Mouse (Mus musculus) embryo, embryonic 9.5 days (tissue): ENCODE data around the gene Hnrnpm.
"Not testable (repeated sequence)": the region's sequence is repeated elsewhere in the genome, so short reads cannot be mapped to it uniquely, and the experiment has no call there.

Experiments
- DNase-seq: peaks from one replicate; pipeline ENCODE4 v3.0.0-alpha.2; 2017; ENCODE audit errors: extremely low spot score

The Hnrnpm gene

DNA sequence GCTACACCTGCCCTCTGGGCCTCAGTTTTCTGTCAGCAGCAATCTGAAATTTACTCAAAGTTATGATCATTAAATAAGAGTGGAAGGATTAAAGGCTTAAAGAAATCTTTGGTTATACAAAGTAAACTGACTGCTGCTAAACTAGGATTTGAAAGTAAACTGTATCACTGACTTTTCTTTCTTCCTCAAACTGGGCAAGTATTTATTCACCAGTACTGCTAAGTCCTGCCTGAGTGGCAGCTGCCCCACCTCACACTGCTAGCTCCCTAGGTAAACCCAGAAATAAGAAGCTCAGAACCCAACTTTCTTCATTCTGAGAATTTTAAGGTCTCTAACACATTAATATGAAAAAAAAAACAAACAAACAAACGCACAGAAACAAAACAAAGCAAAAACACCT lies 12.8 kb downstream of the Hnrnpm start:
- DNase-seq: no peak

DNA sequence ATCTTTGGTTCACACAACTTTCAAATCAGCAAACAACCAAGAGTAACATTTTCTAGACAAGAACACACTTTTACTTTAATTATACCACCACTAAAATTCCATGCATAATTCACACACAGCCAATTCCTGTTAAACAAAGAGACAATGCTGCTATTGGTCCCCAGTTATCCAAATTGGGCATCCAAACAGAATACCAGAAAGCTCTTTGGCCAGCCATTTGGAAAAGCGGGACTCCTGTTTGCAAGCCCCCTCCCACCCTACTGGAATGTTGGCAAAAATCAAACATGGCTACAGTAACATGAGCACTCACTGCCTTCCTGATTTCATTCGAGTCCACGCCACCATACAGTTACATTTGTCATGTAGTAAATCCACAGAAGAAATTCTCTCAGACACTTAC lies 17.0 kb downstream of the Hnrnpm start:
- no peak for DNase-seq

GRCm38 (mm10) chr17:33666813-33667212 lies 19.8 kb downstream of the Hnrnpm start:
- DNase-seq: no peak

GRCm38 (mm10) chr17:33649781-33650475 lies 36.7 kb downstream of the Hnrnpm start:
- no peak for DNase-seq

GRCm38 (mm10) chr17:33645073-33645472 lies 41.6 kb downstream of the Hnrnpm start:
- no peak for DNase-seq

DNA sequence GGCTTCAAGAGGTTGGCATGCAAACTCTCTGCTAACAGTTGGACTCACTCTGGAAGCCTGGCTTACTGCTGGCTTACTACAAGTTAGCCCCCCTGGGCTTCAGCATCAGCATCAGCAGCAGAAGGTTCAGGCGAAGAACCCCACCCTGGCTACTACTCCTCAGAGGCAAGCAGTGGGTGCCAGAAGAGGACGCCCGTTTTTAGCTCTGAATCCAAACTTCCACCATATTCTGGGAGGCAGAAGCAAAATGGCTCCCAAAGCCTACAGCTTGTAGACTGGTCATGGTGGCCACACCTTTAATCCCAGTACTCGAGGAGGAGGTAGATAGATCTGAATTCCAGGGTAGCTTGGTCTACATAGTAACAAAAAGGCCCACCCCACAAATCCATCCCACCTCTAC lies 42.6 kb downstream of the Hnrnpm start:
- no peak for DNase-seq

- no peak for DNase-seq
Observed at GRCm38 (mm10) chr17:33639743-33640142, 46.9 kb downstream of the Hnrnpm start.

GRCm38 (mm10) chr17:33637516-33638276 lies 49.0 kb downstream of the Hnrnpm start, which contains the start of gene Pram1:
Gene Pram1 (plus strand): TSS chr17:33638056.
- DNase-seq: no peak

DNA sequence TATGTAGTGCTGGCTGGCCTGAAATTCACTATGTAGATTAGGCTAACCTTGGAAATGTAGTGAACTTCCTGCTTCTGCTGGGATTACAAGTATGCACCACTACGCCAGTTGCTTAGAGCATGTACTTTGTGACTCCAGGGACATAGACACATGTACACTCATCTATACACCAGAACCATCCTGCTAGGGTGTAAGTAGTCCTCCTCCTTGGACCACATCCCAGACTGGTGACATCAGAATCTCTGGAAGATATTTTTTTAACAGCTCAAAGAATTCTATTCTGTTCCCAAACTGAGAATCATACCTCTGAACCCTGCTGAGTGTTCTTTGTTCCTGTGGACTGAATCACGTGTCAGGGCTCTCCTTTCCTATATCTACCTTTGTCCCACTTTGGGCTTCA lies 49.6 kb downstream of the Hnrnpm start:
- DNase-seq: no peak

- DNase-seq: no peak
Observed at GRCm38 (mm10) chr17:33631796-33632195, 54.9 kb downstream of the Hnrnpm start.

DNA sequence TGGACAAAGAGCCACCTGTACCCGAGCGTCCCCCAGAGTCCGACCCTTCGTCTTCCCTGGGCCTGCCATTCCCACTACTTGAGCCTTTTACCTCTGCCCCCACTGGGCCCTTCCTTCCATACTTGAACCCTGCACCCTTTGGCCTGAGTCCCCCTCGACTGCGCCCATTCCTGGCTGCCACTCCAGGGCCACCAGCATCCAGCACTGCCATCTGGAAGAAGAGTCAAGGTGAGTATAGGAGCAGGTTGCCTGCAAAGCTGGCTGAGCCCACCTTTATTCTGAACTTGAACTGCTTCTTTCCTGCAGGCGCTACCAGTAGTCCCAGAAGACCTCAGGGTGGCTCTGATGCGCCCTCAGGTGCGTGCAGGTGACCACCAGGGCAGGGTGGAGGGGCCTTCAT lies 55.4 kb downstream of the Hnrnpm start:
- no peak for DNase-seq

DNA sequence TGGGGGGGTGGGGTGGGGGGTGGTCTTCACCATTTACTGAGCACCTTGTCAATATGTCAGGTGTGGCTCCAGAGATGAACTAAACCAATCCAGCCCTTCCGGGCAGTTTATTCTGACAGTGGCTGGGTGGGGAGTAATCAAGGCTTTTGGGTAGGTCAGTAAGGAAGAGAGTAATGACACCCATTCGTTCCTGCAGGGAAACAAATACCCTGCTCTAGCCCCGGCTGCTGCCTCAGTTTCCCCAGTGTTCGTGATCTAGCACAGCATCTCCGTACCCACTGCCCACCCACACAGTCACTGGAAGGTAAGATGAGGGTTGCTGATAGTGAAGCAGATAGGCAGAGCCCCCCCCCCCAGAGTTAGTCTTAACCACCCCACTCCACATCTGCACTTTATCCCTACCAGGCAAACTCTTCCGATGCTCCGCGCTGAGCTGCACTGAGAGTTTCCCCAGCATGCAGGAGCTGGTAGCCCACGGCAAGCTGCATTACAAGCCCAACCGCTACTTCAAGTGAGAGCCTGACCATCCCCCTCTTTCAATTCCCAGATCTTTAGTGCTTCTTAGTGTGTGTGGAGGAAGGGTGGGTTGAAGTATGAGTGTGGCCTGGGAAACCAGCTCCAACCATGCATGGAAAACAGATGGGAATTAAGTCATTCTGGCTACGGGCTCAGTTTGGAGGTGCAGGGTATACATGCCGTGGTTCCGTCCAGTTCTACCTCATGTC lies 56.3 kb downstream of the Hnrnpm start:
- DNase-seq: no peak

GRCm38 (mm10) chr17:33629487-33630125 lies 57.1 kb downstream of the Hnrnpm start:
- DNase-seq: no peak

GRCm38 (mm10) chr17:33628621-33629486 lies 57.8 kb downstream of the Hnrnpm start, which contains the start of gene Zfp414:
Gene Zfp414 (plus strand): TSS chr17:33629090.
- DNase-seq: peak; percentile 94

GRCm38 (mm10) chr17:33627281-33627680 lies 59.4 kb downstream of the Hnrnpm start:
- no peak for DNase-seq

DNA sequence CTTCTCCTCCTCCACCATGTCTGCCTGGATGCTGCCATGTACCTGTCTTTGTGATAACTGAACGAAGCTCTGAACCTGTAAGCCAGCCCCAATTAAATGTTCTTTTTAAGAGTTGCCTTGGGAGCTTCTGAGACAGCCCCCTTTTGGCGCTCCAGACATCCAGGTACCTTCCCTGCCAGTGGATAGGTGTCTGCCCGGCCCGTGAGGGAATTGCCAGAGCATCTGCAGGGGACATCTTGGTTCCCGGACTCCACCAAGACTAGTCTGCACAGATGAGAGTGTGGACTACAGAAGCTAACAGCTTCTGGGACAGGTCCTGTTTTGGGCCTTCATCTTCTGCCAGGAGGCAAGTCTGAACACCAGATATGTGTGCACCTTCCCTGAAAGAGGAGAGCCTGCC lies 72.9 kb downstream of the Hnrnpm start:
- DNase-seq: not testable (repeated sequence)

DNA sequence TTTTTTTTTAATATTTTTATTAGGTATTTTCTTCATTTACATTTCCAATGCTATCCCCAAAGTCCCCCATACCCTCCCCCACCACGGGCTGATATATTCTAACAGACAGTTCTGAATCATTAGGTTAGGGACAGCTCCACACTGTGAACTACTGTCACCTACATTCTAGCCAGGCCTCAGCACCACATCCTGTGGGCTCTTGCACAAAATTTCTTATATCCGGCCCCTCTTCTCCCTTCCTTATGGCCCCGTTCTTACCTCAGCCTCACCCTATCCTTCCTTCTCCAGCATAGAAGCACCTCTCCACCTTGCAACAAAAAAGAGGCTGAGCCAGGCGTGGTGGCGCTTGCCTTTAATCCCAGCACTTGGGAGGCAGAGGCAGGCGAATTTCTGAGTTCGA lies 76.1 kb downstream of the Hnrnpm start:
- no peak for DNase-seq

DNA sequence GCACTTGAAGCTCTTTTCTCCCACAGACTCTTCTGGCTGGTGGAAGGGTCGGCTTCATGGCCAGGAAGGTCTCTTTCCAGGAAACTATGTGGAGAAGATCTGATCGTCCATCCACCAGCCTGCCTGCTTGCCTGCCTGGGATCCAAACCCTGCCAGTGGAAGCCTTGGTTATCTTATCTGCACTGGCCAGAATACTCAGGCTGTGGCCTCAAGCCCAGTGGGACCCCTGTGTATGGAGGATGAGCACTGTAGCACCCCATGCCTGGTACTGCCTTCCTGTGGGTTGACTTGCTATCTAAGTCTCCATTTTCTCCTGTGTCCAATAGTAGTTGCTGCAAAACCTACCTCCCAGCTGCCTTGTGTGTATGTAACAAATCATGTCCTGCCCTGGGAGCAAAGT lies 79.4 kb downstream of the Hnrnpm start:
- DNase-seq: no peak

DNA sequence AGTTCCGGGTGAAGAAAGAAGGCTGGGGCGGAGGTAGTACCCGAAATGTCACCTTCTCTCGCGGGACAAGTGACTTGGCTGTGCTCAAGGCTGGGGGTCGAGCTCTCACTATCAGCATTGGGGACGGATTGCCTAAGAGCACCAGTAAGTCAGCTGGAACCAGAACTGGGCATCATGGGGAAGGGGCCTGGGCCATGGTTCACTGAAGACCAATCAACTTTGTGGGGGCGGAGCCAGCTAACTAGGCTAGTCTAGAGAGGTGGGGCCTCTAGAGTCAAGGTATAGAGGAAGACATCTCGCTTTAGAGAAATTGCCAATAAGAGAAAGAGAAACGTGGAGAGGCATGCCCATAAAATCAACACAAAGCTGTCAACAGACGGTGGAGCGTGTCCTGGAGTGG lies 84.7 kb downstream of the Hnrnpm start:
- no peak for DNase-seq

- DNase-seq: no peak
Observed at GRCm38 (mm10) chr17:33600831-33601230, 85.8 kb downstream of the Hnrnpm start.

- DNase-seq: no peak
Observed at GRCm38 (mm10) chr17:33599836-33600475, 86.7 kb downstream of the Hnrnpm start.
